Mouse (Mus musculus): ENCODE data around the gene Acin1. TPM values are rescaled to one million over a fixed set of nuclear protein-coding genes. Genes with fewer than 3 reads are reported as not detected.
A peak's percentile ranks its signal among the peaks of the same experiment; 100 is the strongest.

Acin1 gene
- total and polyA plus RNA-seq, 2 experiments = 39.7 to 49.1 TPM

DNA sequence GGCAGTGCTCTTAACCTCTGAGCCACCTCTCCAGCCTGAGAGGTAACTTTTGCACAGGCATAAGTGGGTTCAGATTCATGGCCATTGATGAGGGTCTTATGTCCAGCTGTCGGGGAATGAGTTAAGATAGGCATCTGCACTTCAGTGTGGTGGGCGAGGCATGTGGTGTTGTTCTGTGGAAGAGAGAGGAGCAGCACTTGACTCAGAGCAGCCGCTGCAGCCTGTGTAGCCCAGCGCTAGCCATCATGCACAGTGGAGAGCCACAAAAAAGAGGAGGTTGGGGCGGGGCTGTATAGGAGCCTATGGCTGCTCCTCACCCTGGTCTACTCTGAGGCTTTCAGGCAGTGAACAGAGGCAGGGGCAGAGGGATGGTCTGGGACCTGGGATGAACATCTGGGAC is 58.6 kb downstream of the Acin1 start:
- Histone ChIP-seq H3K36me3 (ENCODE audit: control insufficient read depth, insufficient read depth, low read length) (no peaks in the 10 kb centered on the region), H3K27me3 (ENCODE audit: control insufficient read depth, insufficient read depth, low read length) (no peaks in the 10 kb centered on the region), H3K4me3 (ENCODE audit: insufficient read depth, low read depth, low read length) (no peak overlapping the region), H3K27ac (replicated peaks; ENCODE audit: insufficient read depth, low read depth, low read length) (no peak overlapping the region), H3K79me2 (ENCODE audit: control insufficient read depth, insufficient read depth, low read length) (no peaks in the 10 kb centered on the region), H3K9ac (ENCODE audit: low read depth, low read length) (no peak overlapping the region), H3K4me1 (ENCODE audit: control insufficient read depth, insufficient read depth, low read length) (no peaks in the 10 kb centered on the region)
- TF ChIP-seq POLR2A (IDR thresholded peaks at IDR 0.05; ENCODE audit: extremely low read depth, insufficient read depth, low read length) (no peak), CTCF (IDR thresholded peaks at IDR 0.05; ENCODE audit: low read depth, low read length) (no peak)
- no peak for DNase-seq (ENCODE audit: extremely low read depth, low read depth, low spot score)
- 82% methylated on average over 5 of the region's 5 CpGs for WGBS

GRCm38 (mm10) chr14:54624976-54625375 is 61.8 kb downstream of the Acin1 start:
- H3K27ac ChIP-seq (replicated peaks; ENCODE audit: insufficient read depth, low read depth, low read length) = no peak overlapping the region
- H3K79me2 ChIP-seq (ENCODE audit: control insufficient read depth, insufficient read depth, low read length) = no peaks in the 10 kb centered on the region
- 91% methylated on average over 10 of the region's 10 CpGs for WGBS
- no peak for DNase-seq (ENCODE audit: extremely low read depth, low read depth, low spot score)
- TF ChIP-seq POLR2A (IDR thresholded peaks at IDR 0.05; ENCODE audit: extremely low read depth, insufficient read depth, low read length) = no peak
- TF ChIP-seq CTCF (IDR thresholded peaks at IDR 0.05; ENCODE audit: low read depth, low read length) = no peak
- H3K27me3 ChIP-seq (ENCODE audit: control insufficient read depth, insufficient read depth, low read length) = no peaks in the 10 kb centered on the region
- no peak overlapping the region for H3K9ac ChIP-seq (ENCODE audit: low read depth, low read length)
- H3K4me1 ChIP-seq (ENCODE audit: control insufficient read depth, insufficient read depth, low read length) = no peaks in the 10 kb centered on the region
- no peaks in the 10 kb centered on the region for H3K36me3 ChIP-seq (ENCODE audit: control insufficient read depth, insufficient read depth, low read length)
- no peak overlapping the region for H3K4me3 ChIP-seq (ENCODE audit: insufficient read depth, low read depth, low read length)

- Histone ChIP-seq H3K79me2 (ENCODE audit: control insufficient read depth, insufficient read depth, low read length) (no peaks in the 10 kb centered on the region), H3K36me3 (ENCODE audit: control insufficient read depth, insufficient read depth, low read length) (no peaks in the 10 kb centered on the region), H3K9ac (ENCODE audit: low read depth, low read length) (no peak overlapping the region), H3K27ac (replicated peaks; ENCODE audit: insufficient read depth, low read depth, low read length) (no peak overlapping the region), H3K27me3 (ENCODE audit: control insufficient read depth, insufficient read depth, low read length) (no peaks in the 10 kb centered on the region), H3K4me1 (ENCODE audit: control insufficient read depth, insufficient read depth, low read length) (no peaks in the 10 kb centered on the region), H3K4me3 (ENCODE audit: insufficient read depth, low read depth, low read length) (no peak overlapping the region)
- 87% methylated on average over 6 of the region's 6 CpGs for WGBS
- no peak for DNase-seq (ENCODE audit: extremely low read depth, low read depth, low spot score)
- no peak for TF ChIP-seq CTCF (IDR thresholded peaks at IDR 0.05; ENCODE audit: low read depth, low read length)
- no peak for TF ChIP-seq POLR2A (IDR thresholded peaks at IDR 0.05; ENCODE audit: extremely low read depth, insufficient read depth, low read length)
These were observed 63.4 kb downstream of the Acin1 start for GRCm38 (mm10) chr14:54623334-54623733.

- no peak for DNase-seq (ENCODE audit: extremely low read depth, low read depth, low spot score)
- Histone ChIP-seq H3K79me2 (ENCODE audit: control insufficient read depth, insufficient read depth, low read length) (peaks cover 4% of the 10 kb centered on the region; the same call in 1 of the 2 replicates), H3K27ac (replicated peaks; ENCODE audit: insufficient read depth, low read depth, low read length) (no peak within 1 kb of the TSS), H3K27me3 (ENCODE audit: control insufficient read depth, insufficient read depth, low read length) (no peaks in the 10 kb centered on the region), H3K4me3 (ENCODE audit: insufficient read depth, low read depth, low read length) (no peak within 1 kb of the TSS), H3K9ac (ENCODE audit: low read depth, low read length) (no peak within 1 kb of the TSS), H3K36me3 (ENCODE audit: control insufficient read depth, insufficient read depth, low read length) (no peaks in the 10 kb centered on the region), H3K4me1 (ENCODE audit: control insufficient read depth, insufficient read depth, low read length) (peaks cover 3% of the 10 kb centered on the region)
- WGBS = 87% methylated on average over 1 of the region's 1 CpGs
- TF ChIP-seq POLR2A (IDR thresholded peaks at IDR 0.05; ENCODE audit: extremely low read depth, insufficient read depth, low read length) (no peak), CTCF (IDR thresholded peaks at IDR 0.05; ENCODE audit: low read depth, low read length) (no peak)
These were observed 65.6 kb downstream of the Acin1 start, which contains the start of gene Psmb11 for GRCm38 (mm10) chr14:54621133-54621532. Gene Psmb11 (plus strand): TSS chr14:54621433.

DNA sequence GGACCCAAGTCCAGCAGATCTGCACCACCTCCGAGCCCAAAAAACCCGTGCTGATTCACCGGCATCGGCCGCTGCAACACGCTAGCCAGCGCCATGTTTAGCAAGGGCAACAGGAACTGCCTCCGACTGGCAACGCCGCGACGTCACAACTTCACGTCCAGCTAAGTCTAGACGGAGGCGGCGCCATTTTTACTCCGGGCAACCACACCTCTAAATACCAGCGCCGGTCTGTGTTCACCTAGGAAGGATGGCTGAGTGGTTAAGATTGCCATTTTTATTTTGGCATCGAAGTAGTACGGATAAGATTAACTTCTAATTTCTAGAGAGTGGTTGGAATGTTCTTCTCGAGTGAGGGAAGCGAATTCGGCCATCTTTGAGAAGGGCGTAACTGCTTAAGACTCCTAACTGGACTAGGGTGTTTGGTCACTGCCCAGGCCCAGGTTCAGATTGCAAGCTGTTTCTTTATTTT is 68.8 kb downstream of the Acin1 start, which contains the start of gene Psmb5:
Psmb5 (minus strand) TSS at position 126 of the 469 bp plus-strand sequence.
- WGBS = under 1% methylated on average over 25 of the region's 25 CpGs

More for the DNA sequence above, 68.8 kb downstream of the Acin1 start, which contains the start of gene Psmb5:
- Histone ChIP-seq H3K27ac (replicated peaks; ENCODE audit: insufficient read depth, low read depth, low read length) (peak within 1 kb of the TSS; percentile 45; the same call in 1 of the 2 replicates), H3K4me3 (ENCODE audit: insufficient read depth, low read depth, low read length) (peak within 1 kb of the TSS; percentile 97), H3K79me2 (ENCODE audit: control insufficient read depth, insufficient read depth, low read length) (peaks cover 4% of the 10 kb centered on the region; the same call in 1 of the 2 replicates), H3K27me3 (ENCODE audit: control insufficient read depth, insufficient read depth, low read length) (no peaks in the 10 kb centered on the region), H3K36me3 (ENCODE audit: control insufficient read depth, insufficient read depth, low read length) (peaks cover 8% of the 10 kb centered on the region), H3K4me1 (ENCODE audit: control insufficient read depth, insufficient read depth, low read length) (peaks cover 3% of the 10 kb centered on the region), H3K9ac (ENCODE audit: low read depth, low read length) (peak within 1 kb of the TSS; percentile 70)
- TF ChIP-seq CTCF (IDR thresholded peaks at IDR 0.05; ENCODE audit: low read depth, low read length) (no peak), POLR2A (IDR thresholded peaks at IDR 0.05; ENCODE audit: extremely low read depth, insufficient read depth, low read length) (peak; percentile 37; the same call in 1 of the 2 replicates)
- DNase-seq (ENCODE audit: extremely low read depth, low read depth, low spot score) = peak; percentile 84
